Mouse (Mus musculus) stomach, postnatal 0 days (tissue): ENCODE measurements around the gene Gstp3.

Experiments used
- CTCF ChIP-seq: IDR thresholded peaks from 2 replicates; pipeline ENCODE4 v1.5.1; 2016; ENCODE audit warnings: antibody characterized with exemption, low read depth, mild to moderate bottlenecking, moderate library complexity
- EP300 ChIP-seq: optimal IDR thresholded peaks from 2 replicates; pipeline ENCODE3; 2016; ENCODE audit warnings: antibody characterized with exemption

GRCm38 (mm10) chr19:4097441-4097825, 38.1 kb upstream of the Gstp3 start:
- TF ChIP-seq CTCF (no peak; the same call in 1 of the 2 replicates), EP300 (no peak)
